Mouse (Mus musculus) gastrocnemius, postnatal 4 days (tissue): ENCODE results near the gene Prss32. TPM values are rescaled to one million over a fixed set of nuclear protein-coding genes. Genes with fewer than 3 reads are reported as not detected.

Experiments
- microRNA-seq: library from miRNA; unstranded; fragments of <30 nt; microRNA quantifications from one replicate; pipeline ENCODE4 v1.2.0, GENCODE M21; 2021
- total RNA-seq, 2 experiments: library from RNA; stranded (reverse); gene quantifications; 2 replicates each; pipeline ENCODE4 v1.2.3; 2021

Gene Prss32
- total RNA-seq, 2 experiments from 2014 or later, result not detected

Small RNA genes lying within 50 kb of the gene (microRNA-seq; reads per million reads assigned to microRNA genes)
- gene Mir5125, result 1.3 reads per million

Other genes starting within 250 kb of the Prss32 start
- 1 to 10 TPM; 8.3 to 9.9 TPM for gene Zfp13, start 244.4 kb upstream of the Prss32 start, total RNA-seq
- gene Zscan10, start 243.0 kb upstream of the Prss32 start, total RNA-seq, result not detected
- under 1 TPM; 0.70 to 0.71 TPM for gene Mmp25, start 198.6 kb upstream of the Prss32 start, total RNA-seq
- gene Bicdl2, start 183.3 kb upstream of the Prss32 start, total RNA-seq, result not detected
- gene Hcfc1r1, start 170.3 kb upstream of the Prss32 start, total RNA-seq, result 100 to 1,000 TPM; 214 to 230 TPM
- gene Thoc6, start 170.0 kb upstream of the Prss32 start, total RNA-seq, result 10 to 100 TPM; 18.8 to 20.8 TPM
- gene Tnfrsf12a, start 166.4 kb upstream of the Prss32 start, total RNA-seq, result 10 to 100 TPM; 43.7 to 55.5 TPM
- gene Cldn6, start 164.6 kb upstream of the Prss32 start, total RNA-seq, result not detected
- gene Cldn9, start 159.8 kb upstream of the Prss32 start, total RNA-seq, result under 1 TPM; 0.61 to 0.91 TPM
- gene 1520401A03Rik, start 121.1 kb upstream of the Prss32 start, total RNA-seq, result under 1 TPM; 0.26 to 0.66 TPM
- 10 to 100 TPM; 11.1 to 12.4 TPM for gene Pkmyt1, start 117.5 kb upstream of the Prss32 start, total RNA-seq
- 10 to 100 TPM; 12.5 to 13.4 TPM for gene Paqr4, start 103.0 kb upstream of the Prss32 start, total RNA-seq
- gene Kremen2, start 98.0 kb upstream of the Prss32 start, total RNA-seq, result under 1 TPM; 0.13 to 0.20 TPM
- gene Flywch1, start 72.3 kb upstream of the Prss32 start, total RNA-seq, result 10 to 100 TPM; 44.5 to 49.2 TPM
- gene Flywch2, start 57.8 kb upstream of the Prss32 start, total RNA-seq, result 1 to 10 TPM; 5.6 to 6.0 TPM
- gene Srrm2, start 53.3 kb upstream of the Prss32 start, total RNA-seq, result 100 to 1,000 TPM; 293 to 304 TPM
- 100 to 1,000 TPM; 428 to 459 TPM for gene Elob, start 14.7 kb upstream of the Prss32 start, total RNA-seq
- gene Prss33, start 7.8 kb upstream of the Prss32 start, total RNA-seq, result not detected
- under 1 TPM in 1 of 2 experiments, not detected in 1; 0.18 TPM for gene Prss41, start 317 bp downstream of the Prss32 start, total RNA-seq
- gene Prss21, start 24.2 kb downstream of the Prss32 start, total RNA-seq, result not detected
- not detected for gene Dcpp1, start 37.0 kb downstream of the Prss32 start, total RNA-seq
- not detected for gene Dcpp2, start 37.0 kb downstream of the Prss32 start, total RNA-seq
- gene Dcpp3, start 73.6 kb downstream of the Prss32 start, total RNA-seq, result not detected
- not detected for gene Sbp, start 97.8 kb downstream of the Prss32 start, total RNA-seq
- not detected for gene Sbpl, start 111.4 kb downstream of the Prss32 start, total RNA-seq
- not detected for gene Prss30, start 136.7 kb downstream of the Prss32 start, total RNA-seq
- gene Prss22, start 154.2 kb downstream of the Prss32 start, total RNA-seq, result not detected
- not detected for gene Prss27, start 194.3 kb downstream of the Prss32 start, total RNA-seq
- gene Kctd5, start 229.6 kb downstream of the Prss32 start, total RNA-seq, result 10 to 100 TPM; 26.0 to 30.4 TPM